Mouse (Mus musculus) hindbrain, embryonic 14.5 days (tissue): ENCODE measurements around the gene Grpel1. TPM values are rescaled to one million over a fixed set of nuclear protein-coding genes. Genes with fewer than 3 reads are reported as not detected.

Experiments
- ATAC-seq: fragments of 200-750 bp; cut with Nextera tagmentation; 2 replicates; pipeline ENCODE4 v1.8.0; 2017; ENCODE audit warnings: moderate number of reproducible peaks, mild to moderate bottlenecking, moderate TSS enrichment, moderate library complexity; ENCODE audit not compliant: low FRiP score
- DNase-seq: peaks from one replicate; pipeline ENCODE4 v3.0.0-alpha.2; 2015; ENCODE audit warnings: low spot score
- H3K27ac ChIP-seq: fragments of 300-500 bp; sonication (generic); 2 replicates; pipeline ENCODE4 v1.5.1; 2014; ENCODE audit warnings: mild to moderate bottlenecking, moderate library complexity
- H3K27me3 ChIP-seq: fragments of 300-500 bp; sonication (generic); 2 replicates; pipeline ENCODE4 v1.6.1; 2014; ENCODE audit warnings: mild to moderate bottlenecking, low read length, mixed read lengths; ENCODE audit not compliant: control insufficient read depth, insufficient read depth
- H3K36me3 ChIP-seq: fragments of 300-500 bp; sonication (generic); replicated peaks from 2 replicates; pipeline ENCODE4 v1.6.1; 2014; ENCODE audit not compliant: control insufficient read depth, insufficient read depth
- H3K4me1 ChIP-seq: fragments of 300-500 bp; sonication (generic); replicated peaks from 2 replicates; pipeline ENCODE4 v1.6.1; 2014; ENCODE audit warnings: antibody characterized with exemption, low read length, mixed read lengths; ENCODE audit not compliant: control insufficient read depth, insufficient read depth
- H3K4me2 ChIP-seq: fragments of 300-500 bp; sonication (generic); replicated peaks from 2 replicates; pipeline ENCODE4 v1.6.1; 2014; ENCODE audit warnings: mild to moderate bottlenecking, moderate library complexity
- H3K4me3 ChIP-seq: fragments of 300-500 bp; sonication (generic); replicated peaks from 2 replicates; pipeline ENCODE4 v1.5.1; 2014; ENCODE audit warnings: mild to moderate bottlenecking, low read length
- H3K9ac ChIP-seq: fragments of 300-500 bp; sonication (generic); 2 replicates; pipeline ENCODE4 v1.6.1; 2014
- H3K9me3 ChIP-seq: fragments of 300-500 bp; sonication (generic); 2 replicates; pipeline ENCODE4 v1.6.1; 2016; ENCODE audit warnings: low read length; ENCODE audit not compliant: control insufficient read depth
- WGBS: fragments of 180-500 bp; shearing (Covaris S2); extraction: QIAGEN DNeasy Blood & Tissue Kit; methylation state at CpG from one replicate; pipeline ENCODE4 v1.1.7; 2014; 5-methylcytosine and 5-hydroxymethylcytosine counted together
- polyA plus RNA-seq: library from polyadenylated mRNA; unstranded; fragments of >200 nt; fragmentation: Nextera tagmentation; extraction: Ambion mirVana; gene quantifications from 2 replicates; pipeline ENCODE4 v1.2.1, GENCODE M21; 2014

Grpel1 gene
- polyA plus RNA-seq, 1 experiment from 2014 or later = 46.0 TPM

GRCm38 (mm10) chr5:36436858-36437257 lies 27.9 kb upstream of the Grpel1 start:
- ATAC-seq = no peak
- peaks cover 8% of the 10 kb centered on the region for H3K4me1 ChIP-seq
- H3K9me3 ChIP-seq = no peaks in the 10 kb centered on the region
- no peaks in the 10 kb centered on the region for H3K27me3 ChIP-seq
- no peak for DNase-seq
- no peak overlapping the region for H3K27ac ChIP-seq
- no peaks in the 10 kb centered on the region for H3K36me3 ChIP-seq
- H3K9ac ChIP-seq = no peak overlapping the region
- no peak overlapping the region for H3K4me2 ChIP-seq
- 76% methylated on average over 4 of the region's 4 CpGs for WGBS
- H3K4me3 ChIP-seq = no peak overlapping the region

DNA sequence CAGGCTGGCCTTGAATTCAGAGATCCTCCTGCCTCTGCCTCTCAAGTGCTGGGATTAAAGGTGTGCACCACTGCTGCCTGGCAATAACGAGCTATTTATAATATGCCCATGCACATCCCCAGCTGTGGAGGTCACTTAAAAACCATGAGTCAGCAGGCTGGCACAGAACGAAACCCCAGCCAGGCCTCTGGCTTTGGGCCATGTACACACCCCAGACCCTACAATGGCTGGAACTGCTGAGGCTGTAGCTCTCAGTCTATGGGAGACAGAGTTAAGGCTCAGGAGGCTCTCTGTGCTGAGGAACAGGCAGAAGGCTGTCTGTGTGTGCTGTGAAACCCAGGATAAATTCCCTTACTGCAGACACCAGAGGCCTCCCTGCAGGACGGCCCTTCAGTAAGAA lies 24.1 kb upstream of the Grpel1 start:
- H3K9ac ChIP-seq = no peak overlapping the region
- no peak for ATAC-seq
- no peak overlapping the region for H3K4me3 ChIP-seq
- no peaks in the 10 kb centered on the region for H3K9me3 ChIP-seq
- WGBS = 61% methylated on average over 3 of the region's 3 CpGs
- H3K4me1 ChIP-seq = no peaks in the 10 kb centered on the region
- H3K27me3 ChIP-seq = no peaks in the 10 kb centered on the region
- H3K36me3 ChIP-seq = no peaks in the 10 kb centered on the region
- H3K4me2 ChIP-seq = no peak overlapping the region
- DNase-seq = no peak
- no peak overlapping the region for H3K27ac ChIP-seq

DNA sequence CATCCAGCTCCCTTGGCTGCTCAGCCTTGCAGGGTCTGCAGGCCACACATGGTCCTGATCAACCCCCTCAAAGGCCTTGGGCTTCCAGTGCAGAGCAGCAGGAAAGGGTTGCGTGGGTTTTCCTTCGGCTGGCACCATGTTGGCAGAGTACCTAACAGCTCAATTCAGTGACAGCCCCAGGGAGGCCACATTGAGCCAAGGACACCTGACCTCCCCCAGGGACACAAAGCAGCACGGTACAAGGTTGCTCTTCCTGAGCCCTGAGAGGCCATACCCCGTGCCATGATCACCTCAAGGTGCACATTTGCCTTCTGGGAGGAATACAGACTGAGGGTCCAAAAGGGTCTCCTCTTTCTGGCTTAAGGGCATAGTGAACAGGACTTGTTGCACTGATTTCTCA lies 20.2 kb upstream of the Grpel1 start:
- H3K36me3 ChIP-seq = no peaks in the 10 kb centered on the region
- ATAC-seq (no peak), DNase-seq (no peak)
- no peaks in the 10 kb centered on the region for H3K9me3 ChIP-seq
- H3K4me3 ChIP-seq = no peak overlapping the region
- H3K4me2 ChIP-seq = no peak overlapping the region
- H3K9ac ChIP-seq = no peak overlapping the region
- H3K27me3 ChIP-seq = no peaks in the 10 kb centered on the region
- 59% methylated on average over 4 of the region's 4 CpGs for WGBS
- no peaks in the 10 kb centered on the region for H3K4me1 ChIP-seq
- no peak overlapping the region for H3K27ac ChIP-seq

DNA sequence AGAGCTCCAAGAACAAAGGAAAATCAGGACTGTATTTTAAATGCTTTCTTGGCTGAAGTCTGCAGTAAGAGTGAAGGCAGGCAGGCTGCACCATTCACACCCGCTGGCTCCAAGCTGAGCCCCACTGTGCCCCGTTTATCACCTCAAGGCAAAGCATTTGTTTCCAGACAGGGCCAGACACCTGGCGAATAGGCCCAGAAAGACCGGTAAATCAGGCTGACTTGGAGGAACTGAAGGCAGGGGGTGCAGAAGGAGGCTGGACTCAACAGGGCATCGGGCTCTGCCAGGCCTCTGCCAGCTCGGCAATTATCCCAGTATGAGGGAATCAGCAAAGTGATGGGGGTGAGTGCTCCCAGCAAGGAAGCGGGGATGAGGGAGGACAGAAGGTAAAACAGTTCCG lies 19.8 kb upstream of the Grpel1 start:
- H3K4me3 ChIP-seq = no peak overlapping the region
- ATAC-seq (no peak), DNase-seq (no peak)
- H3K36me3 ChIP-seq = no peaks in the 10 kb centered on the region
- H3K9me3 ChIP-seq = no peaks in the 10 kb centered on the region
- no peak overlapping the region for H3K9ac ChIP-seq
- WGBS = 30% methylated on average over 8 of the region's 8 CpGs
- H3K27ac ChIP-seq = no peak overlapping the region
- H3K4me1 ChIP-seq = no peaks in the 10 kb centered on the region
- H3K27me3 ChIP-seq = no peaks in the 10 kb centered on the region
- no peak overlapping the region for H3K4me2 ChIP-seq

GRCm38 (mm10) chr5:36446166-36446890 lies 18.5 kb upstream of the Grpel1 start:
- no peak overlapping the region for H3K4me2 ChIP-seq
- no peak overlapping the region for H3K27ac ChIP-seq
- H3K4me1 ChIP-seq = no peaks in the 10 kb centered on the region
- H3K9me3 ChIP-seq = no peaks in the 10 kb centered on the region
- WGBS = 42% methylated on average over 9 of the region's 9 CpGs
- ATAC-seq (no peak), DNase-seq (no peak)
- no peaks in the 10 kb centered on the region for H3K36me3 ChIP-seq
- H3K4me3 ChIP-seq = no peak overlapping the region
- H3K9ac ChIP-seq = no peak overlapping the region
- H3K27me3 ChIP-seq = no peaks in the 10 kb centered on the region

- WGBS = 96% methylated on average over 12 of the region's 12 CpGs
- H3K4me1 ChIP-seq = no peaks in the 10 kb centered on the region
- no peak overlapping the region for H3K4me3 ChIP-seq
- ATAC-seq = no peak
- no peak overlapping the region for H3K27ac ChIP-seq
- H3K27me3 ChIP-seq = no peaks in the 10 kb centered on the region
- no peaks in the 10 kb centered on the region for H3K36me3 ChIP-seq
- no peak for DNase-seq
- H3K4me2 ChIP-seq = no peak overlapping the region
- H3K9me3 ChIP-seq = no peaks in the 10 kb centered on the region
- no peak overlapping the region for H3K9ac ChIP-seq
Measured at GRCm38 (mm10) chr5:36447872-36448271, 16.9 kb upstream of the Grpel1 start.

DNA sequence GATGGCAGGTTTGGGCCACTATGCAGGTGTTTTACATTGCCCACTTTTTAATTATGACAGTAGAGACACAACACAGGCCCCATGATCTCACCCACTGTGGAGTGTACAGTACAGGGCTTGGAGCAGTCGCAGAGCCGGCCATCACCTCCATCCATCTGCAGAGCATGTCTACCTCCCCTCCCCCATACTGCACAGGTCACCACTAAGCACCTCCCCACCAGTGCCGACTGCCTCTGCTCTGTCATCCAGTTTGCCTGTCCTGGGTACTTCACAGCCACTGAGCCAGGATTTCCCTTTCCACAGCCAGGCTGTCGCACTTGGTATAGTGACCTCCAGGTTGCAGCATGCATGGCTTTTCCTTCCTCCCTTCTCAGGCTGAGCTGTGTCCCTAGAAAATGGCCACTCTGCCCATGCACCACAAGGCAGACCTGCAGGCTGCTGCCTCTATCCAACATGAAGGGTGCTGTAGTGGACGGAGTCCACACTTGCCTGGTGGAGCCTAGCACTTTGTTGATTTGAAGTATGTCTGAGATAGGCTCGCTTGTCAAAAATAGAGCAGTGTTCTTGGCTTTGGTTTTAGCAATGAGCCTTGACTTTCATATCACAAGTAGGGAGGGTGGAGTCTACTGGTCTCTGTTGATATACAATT lies 15.0 kb upstream of the Grpel1 start:
- WGBS = 81% methylated on average over 6 of the region's 6 CpGs
- ATAC-seq = no peak

DNA sequence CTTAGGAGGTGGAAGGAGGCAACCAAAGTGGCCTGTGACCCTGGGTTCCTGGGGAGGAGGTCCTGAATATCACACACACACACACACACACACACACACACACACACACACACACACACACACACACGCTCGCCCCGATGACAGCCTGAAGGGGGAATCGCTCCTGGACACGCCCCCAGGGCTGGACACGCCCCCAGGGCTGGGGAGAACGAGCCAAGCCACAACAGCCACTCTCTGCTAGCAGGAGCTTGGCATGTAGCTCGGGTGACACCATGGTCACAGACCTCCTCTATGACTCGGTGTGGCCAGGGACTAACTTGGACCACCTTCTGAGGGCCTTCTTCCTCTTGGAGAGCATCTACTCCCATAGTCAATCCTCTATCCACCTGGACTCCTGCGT lies 13.7 kb upstream of the Grpel1 start:
- H3K9ac ChIP-seq = no peak overlapping the region
- H3K27me3 ChIP-seq = no peaks in the 10 kb centered on the region
- H3K9me3 ChIP-seq = no peaks in the 10 kb centered on the region
- no peaks in the 10 kb centered on the region for H3K4me1 ChIP-seq
- no peak overlapping the region for H3K27ac ChIP-seq
- 30% methylated on average over 8 of the region's 10 CpGs for WGBS
- no peak for DNase-seq
- H3K4me2 ChIP-seq = no peak overlapping the region
- H3K4me3 ChIP-seq = no peak overlapping the region
- H3K36me3 ChIP-seq = no peaks in the 10 kb centered on the region
- ATAC-seq = no peak

More for the DNA sequence above, 15.0 kb upstream of the Grpel1 start:
- no peak overlapping the region for H3K4me2 ChIP-seq
- H3K27ac ChIP-seq = no peak overlapping the region
- H3K36me3 ChIP-seq = no peaks in the 10 kb centered on the region
- H3K9me3 ChIP-seq = no peaks in the 10 kb centered on the region
- no peaks in the 10 kb centered on the region for H3K27me3 ChIP-seq
- H3K9ac ChIP-seq = no peak overlapping the region
- DNase-seq = no peak
- H3K4me1 ChIP-seq = no peaks in the 10 kb centered on the region
- no peak overlapping the region for H3K4me3 ChIP-seq

DNA sequence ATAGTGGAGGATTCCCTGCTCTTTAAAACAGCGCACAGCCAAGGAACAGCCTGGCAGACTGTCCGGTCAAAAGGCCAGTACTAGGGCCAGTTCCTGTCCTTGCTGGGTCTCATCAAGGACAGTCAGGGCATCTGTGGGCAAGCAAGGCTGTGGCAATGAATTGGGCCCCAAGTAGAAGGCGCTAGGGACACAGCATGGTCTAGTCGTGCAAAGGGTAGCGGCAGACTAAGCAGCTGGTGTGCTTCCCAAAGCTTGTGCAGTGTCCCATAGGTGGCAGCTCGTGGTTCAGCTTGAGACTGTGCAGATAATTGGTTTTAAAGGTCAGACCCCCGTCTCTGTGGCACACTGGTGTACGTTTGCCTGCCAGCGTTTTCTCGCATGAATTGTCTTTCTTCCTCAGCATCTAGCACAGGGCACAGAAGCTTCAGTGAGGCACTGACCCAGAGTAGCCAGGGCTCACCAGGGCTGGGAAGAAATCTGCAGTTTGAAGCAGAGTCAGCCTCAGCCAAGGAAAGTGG lies 12.9 kb upstream of the Grpel1 start:
- WGBS = 59% methylated on average over 10 of the region's 10 CpGs

More for the DNA sequence above, 12.9 kb upstream of the Grpel1 start:
- H3K36me3 ChIP-seq = no peaks in the 10 kb centered on the region
- no peaks in the 10 kb centered on the region for H3K9me3 ChIP-seq
- DNase-seq = no peak
- no peak overlapping the region for H3K9ac ChIP-seq
- no peak overlapping the region for H3K4me2 ChIP-seq
- no peaks in the 10 kb centered on the region for H3K27me3 ChIP-seq
- ATAC-seq = no peak
- no peak overlapping the region for H3K27ac ChIP-seq
- no peak overlapping the region for H3K4me3 ChIP-seq
- H3K4me1 ChIP-seq = no peaks in the 10 kb centered on the region
